Mouse (Mus musculus): Measurements from ENCODE around the gene Sbpl. TPM values are rescaled to one million over a fixed set of nuclear protein-coding genes. Genes with fewer than 3 reads are reported as not detected.
A peak's percentile ranks its signal among the peaks of the same experiment; 100 is the strongest.
"Not testable (repeated sequence)": the region's sequence is repeated elsewhere in the genome, so short reads cannot be mapped to it uniquely, and the experiment has no call there.

Sbpl gene
- polyA plus RNA-seq, 1 experiment from 2014 or later: not detected

DNA sequence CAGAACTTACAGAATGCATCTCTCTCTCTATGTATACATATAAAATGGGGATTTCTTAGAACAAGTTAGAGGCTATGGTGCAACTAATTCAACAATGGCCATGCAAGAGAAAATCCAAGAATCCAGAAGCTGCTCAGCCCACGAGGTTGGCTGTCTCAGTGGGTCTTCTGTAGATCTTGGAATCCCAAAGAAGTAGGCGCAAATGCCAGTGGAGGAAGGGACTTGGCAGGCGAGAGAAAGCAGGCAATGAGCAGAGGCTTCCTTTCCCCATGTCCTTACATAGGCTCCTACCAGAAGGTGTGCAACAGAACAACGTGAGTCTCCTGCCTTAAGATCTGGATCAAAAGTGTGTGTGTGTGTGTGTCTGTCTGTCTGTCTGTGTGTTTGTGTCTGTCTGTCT, 7.6 kb downstream of the Sbpl start:
- 90% methylated on average over 4 of the region's 4 CpGs for WGBS
- H3K4me3 ChIP-seq; H3K4me1 ChIP-seq; DNase-seq (ENCODE audit: low spot score); H3K9me3 ChIP-seq (replicated peaks); H3K27ac ChIP-seq (replicated peaks); H3K36me3 ChIP-seq; H3K27me3 ChIP-seq (ENCODE audit: low read depth, poor library complexity, severe bottlenecking): not testable (repeated sequence)

DNA sequence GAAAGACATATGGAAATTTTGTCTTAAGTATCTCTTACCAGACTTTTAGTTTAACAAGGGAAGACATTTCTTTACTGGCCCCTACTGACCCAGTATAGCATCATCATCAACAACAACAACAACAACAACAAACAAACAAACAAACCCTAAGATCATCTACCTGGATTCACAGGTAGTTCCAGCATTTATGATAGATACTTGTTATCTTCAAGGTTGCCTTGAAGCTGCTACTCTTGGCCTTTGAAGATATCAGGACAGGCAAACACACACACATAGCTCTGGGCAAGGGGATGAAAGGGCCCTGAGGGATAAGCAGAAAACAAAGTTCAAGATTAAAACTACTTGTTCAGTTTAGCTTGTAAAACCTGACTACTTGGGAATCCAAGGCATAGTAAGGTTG, 13.7 kb downstream of the Sbpl start, which contains the start of gene Sbp:
Sbp (plus strand) TSS at position 301 of the 400 bp plus-strand sequence.
- H3K4me1 ChIP-seq: no peaks in the 10 kb centered on the region

DNA sequence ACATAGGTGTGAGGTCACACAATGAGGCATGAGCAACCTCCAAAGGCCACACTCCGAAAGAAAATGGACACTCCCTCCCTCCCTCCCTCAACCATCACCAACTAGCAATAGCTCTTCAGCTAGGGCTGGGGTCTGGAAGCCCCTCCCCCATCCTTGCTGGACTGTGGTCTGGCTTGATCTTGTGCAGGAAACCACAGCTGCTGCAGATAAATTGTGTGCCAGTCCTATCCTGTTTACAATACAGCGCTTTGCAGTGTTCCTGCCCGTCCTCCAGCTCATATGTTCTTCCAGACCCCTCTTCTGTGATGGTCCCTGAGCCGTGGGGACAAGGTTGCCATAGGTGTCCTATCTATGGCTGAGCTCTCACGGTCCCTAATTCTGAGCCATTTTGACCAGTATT, 23.9 kb downstream of the Sbpl start:
- no peaks in the 10 kb centered on the region for H3K36me3 ChIP-seq
- peaks cover 6% of the 10 kb centered on the region; the same call in 1 of the 2 replicates for H3K27me3 ChIP-seq (ENCODE audit: low read depth, poor library complexity, severe bottlenecking)
- H3K4me1 ChIP-seq: peaks cover 7% of the 10 kb centered on the region; the same call in 1 of the 2 replicates
- no peaks in the 10 kb centered on the region for H3K9me3 ChIP-seq (replicated peaks)
- H3K4me3 ChIP-seq: no peak overlapping the region
- 84% methylated on average over 5 of the region's 5 CpGs for WGBS
- DNase-seq (ENCODE audit: low spot score): no peak
- no peak overlapping the region for H3K27ac ChIP-seq (replicated peaks)

More for the DNA sequence above, 13.7 kb downstream of the Sbpl start, which contains the start of gene Sbp:
- no peaks in the 10 kb centered on the region for H3K36me3 ChIP-seq
- H3K9me3 ChIP-seq (replicated peaks): no peaks in the 10 kb centered on the region
- no peak within 1 kb of the TSS for H3K4me3 ChIP-seq
- H3K27me3 ChIP-seq (ENCODE audit: low read depth, poor library complexity, severe bottlenecking): no peaks in the 10 kb centered on the region
- no peak within 1 kb of the TSS for H3K27ac ChIP-seq (replicated peaks)
- no peak for DNase-seq (ENCODE audit: low spot score)

DNA sequence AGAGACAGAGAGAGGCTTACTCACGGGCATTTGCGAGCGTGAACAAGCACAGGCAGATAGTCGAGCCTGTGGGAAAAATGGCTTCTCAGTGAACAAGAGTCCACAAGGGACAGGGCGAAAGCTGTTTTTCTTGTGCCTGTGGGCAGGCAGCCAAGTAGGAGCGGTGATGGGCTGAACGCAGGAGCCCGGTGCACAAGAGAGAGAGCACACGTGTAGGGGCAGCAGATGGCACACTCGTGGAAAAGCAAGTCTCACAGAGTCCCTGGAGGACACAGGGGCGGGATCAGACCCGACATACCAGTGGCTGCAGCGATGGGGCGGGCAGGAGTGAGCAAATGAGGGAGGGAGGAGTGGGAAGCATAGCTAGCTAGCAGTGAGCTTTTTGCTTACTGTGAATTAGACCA, 30.0 kb downstream of the Sbpl start:
- no peaks in the 10 kb centered on the region for H3K36me3 ChIP-seq
- peak overlapping the region; percentile 91 for H3K27ac ChIP-seq (replicated peaks)
- peak; percentile 71 for DNase-seq (ENCODE audit: low spot score)
- peaks cover 25% of the 10 kb centered on the region for H3K4me1 ChIP-seq
- H3K9me3 ChIP-seq (replicated peaks): no peaks in the 10 kb centered on the region
- H3K4me3 ChIP-seq: peak overlapping the region; percentile 62
- under 1% methylated on average over 14 of the region's 14 CpGs for WGBS
- H3K27me3 ChIP-seq (ENCODE audit: low read depth, poor library complexity, severe bottlenecking): peaks cover 6% of the 10 kb centered on the region; the same call in 1 of the 2 replicates

DNA sequence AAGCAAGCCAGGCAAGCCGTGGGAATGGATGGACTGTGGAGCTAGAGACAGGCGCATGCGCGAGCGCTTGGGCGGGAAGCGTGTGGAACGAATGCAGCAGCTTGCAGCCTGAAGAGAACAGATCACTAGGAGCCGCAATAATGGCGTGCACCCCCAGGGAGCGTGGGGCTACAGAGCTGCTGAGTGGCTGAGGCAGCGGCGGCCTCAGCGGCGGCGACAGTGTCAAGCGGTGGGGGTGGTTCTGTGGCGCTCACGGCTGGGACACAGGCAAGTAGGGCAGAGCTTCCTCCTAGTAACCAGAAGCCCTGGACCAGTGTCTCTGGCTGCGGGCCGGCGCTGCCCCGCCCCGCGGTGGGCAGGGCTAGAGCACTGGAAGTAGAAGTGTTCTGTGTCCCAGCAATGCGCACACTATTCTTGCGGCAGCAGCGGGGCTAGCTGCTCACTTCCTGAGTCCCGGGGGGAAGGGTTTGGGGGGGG, 30.5 kb downstream of the Sbpl start:
- peak overlapping the region; percentile 62 for H3K4me3 ChIP-seq
- peaks cover 6% of the 10 kb centered on the region; the same call in 1 of the 2 replicates for H3K27me3 ChIP-seq (ENCODE audit: low read depth, poor library complexity, severe bottlenecking)
- H3K36me3 ChIP-seq: no peaks in the 10 kb centered on the region
- no peaks in the 10 kb centered on the region for H3K9me3 ChIP-seq (replicated peaks)
- DNase-seq (ENCODE audit: low spot score): peak; percentile 94
- peak overlapping the region; percentile 91 for H3K27ac ChIP-seq (replicated peaks)
- WGBS: under 1% methylated on average over 29 of the region's 29 CpGs
- H3K4me1 ChIP-seq: peaks cover 25% of the 10 kb centered on the region

DNA sequence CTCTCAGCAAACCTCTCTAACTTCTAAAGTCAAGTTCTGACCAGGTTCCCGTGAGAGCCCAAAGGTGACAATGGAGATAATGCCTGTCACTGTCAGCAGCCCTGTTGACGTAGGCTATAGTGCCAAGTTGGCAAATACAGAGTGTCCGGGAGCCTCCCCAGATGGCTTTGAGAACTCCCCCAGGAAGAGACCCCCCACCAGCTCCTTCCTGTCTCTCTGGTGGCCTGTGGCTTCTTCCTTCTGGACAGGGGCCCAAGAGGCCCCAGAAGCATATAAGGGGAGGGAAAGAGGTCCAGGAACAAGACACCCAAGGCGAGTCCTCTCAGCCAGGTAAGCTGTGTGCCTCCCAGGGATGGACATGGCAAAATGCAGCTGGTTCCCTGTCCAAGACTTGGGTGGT, 37.9 kb downstream of the Sbpl start, which contains the start of gene Dcpp3:
Dcpp3 (plus strand) TSS at position 301 of the 400 bp plus-strand sequence.
- WGBS: 83% methylated on average over 4 of the region's 4 CpGs
- H3K36me3 ChIP-seq; H3K27me3 ChIP-seq (ENCODE audit: low read depth, poor library complexity, severe bottlenecking); H3K27ac ChIP-seq (replicated peaks); DNase-seq (ENCODE audit: low spot score); H3K9me3 ChIP-seq (replicated peaks); H3K4me3 ChIP-seq; H3K4me1 ChIP-seq: not testable (repeated sequence)

Other genes with a start within 250 kb of the Sbpl start
- gene 1520401A03Rik, start 232.5 kb downstream of the Sbpl start, polyA plus RNA-seq (2016; fragmentation: Nextera tagmentation; extraction: Ambion mirVana): not detected in 2 replicates
- gene Pkmyt1, start 228.9 kb downstream of the Sbpl start, polyA plus RNA-seq (2016; fragmentation: Nextera tagmentation; extraction: Ambion mirVana): 58.5 and 59.7 TPM in 2 replicates
- gene Paqr4, start 214.4 kb downstream of the Sbpl start, polyA plus RNA-seq (2016; fragmentation: Nextera tagmentation; extraction: Ambion mirVana): 27.6 and 36.2 TPM in 2 replicates
- gene Kremen2, start 209.4 kb downstream of the Sbpl start, polyA plus RNA-seq (2016; fragmentation: Nextera tagmentation; extraction: Ambion mirVana): 1.7 and 2.3 TPM in 2 replicates
- gene Flywch1, start 183.7 kb downstream of the Sbpl start, polyA plus RNA-seq (2016; fragmentation: Nextera tagmentation; extraction: Ambion mirVana): 187 and 202 TPM in 2 replicates
- 19.5 and 23.4 TPM in 2 replicates for gene Flywch2, start 169.2 kb downstream of the Sbpl start, polyA plus RNA-seq (2016; fragmentation: Nextera tagmentation; extraction: Ambion mirVana)
- gene Srrm2, start 164.7 kb downstream of the Sbpl start, polyA plus RNA-seq (2016; fragmentation: Nextera tagmentation; extraction: Ambion mirVana): 509 and 515 TPM in 2 replicates
- gene Elob, start 126.1 kb downstream of the Sbpl start, polyA plus RNA-seq (2016; fragmentation: Nextera tagmentation; extraction: Ambion mirVana): 1,078 TPM in 2 replicates
- gene Prss33, start 119.2 kb downstream of the Sbpl start, polyA plus RNA-seq (2016; fragmentation: Nextera tagmentation; extraction: Ambion mirVana): 0.28 and 0.52 TPM in 2 replicates
- gene Prss32, start 111.4 kb downstream of the Sbpl start, polyA plus RNA-seq (2016; fragmentation: Nextera tagmentation; extraction: Ambion mirVana): not detected in 2 replicates
- gene Prss41, start 111.1 kb downstream of the Sbpl start, polyA plus RNA-seq (2016; fragmentation: Nextera tagmentation; extraction: Ambion mirVana): 1.7 and 2.3 TPM in 2 replicates
- gene Prss21, start 87.2 kb downstream of the Sbpl start, polyA plus RNA-seq (2016; fragmentation: Nextera tagmentation; extraction: Ambion mirVana): not detected in 2 replicates
- gene Dcpp1, start 74.4 kb downstream of the Sbpl start, polyA plus RNA-seq (2016; fragmentation: Nextera tagmentation; extraction: Ambion mirVana): not detected in 2 replicates
- gene Dcpp2, start 74.4 kb downstream of the Sbpl start, polyA plus RNA-seq (2016; fragmentation: Nextera tagmentation; extraction: Ambion mirVana): not detected in 2 replicates
- not detected in 2 replicates for gene Dcpp3, start 37.8 kb downstream of the Sbpl start, polyA plus RNA-seq (2016; fragmentation: Nextera tagmentation; extraction: Ambion mirVana)
- gene Sbp, start 13.6 kb downstream of the Sbpl start, polyA plus RNA-seq (2016; fragmentation: Nextera tagmentation; extraction: Ambion mirVana): not detected in 2 replicates
- gene Prss30, start 25.3 kb upstream of the Sbpl start, polyA plus RNA-seq (2016; fragmentation: Nextera tagmentation; extraction: Ambion mirVana): not detected in 2 replicates
- gene Prss22, start 42.8 kb upstream of the Sbpl start, polyA plus RNA-seq (2016; fragmentation: Nextera tagmentation; extraction: Ambion mirVana): 0.26 TPM in 2 replicates
- gene Prss27, start 82.9 kb upstream of the Sbpl start, polyA plus RNA-seq (2016; fragmentation: Nextera tagmentation; extraction: Ambion mirVana): 0.10 TPM in 1 of 2 replicates, not detected in the other
- gene Kctd5, start 118.2 kb upstream of the Sbpl start, polyA plus RNA-seq (2016; fragmentation: Nextera tagmentation; extraction: Ambion mirVana): 91.1 and 91.5 TPM in 2 replicates
- 31.5 and 37.9 TPM in 2 replicates for gene Pdpk1, start 195.7 kb upstream of the Sbpl start, polyA plus RNA-seq (2016; fragmentation: Nextera tagmentation; extraction: Ambion mirVana)
- gene Amdhd2, start 208.5 kb upstream of the Sbpl start, polyA plus RNA-seq (2016; fragmentation: Nextera tagmentation; extraction: Ambion mirVana): 42.4 and 44.8 TPM in 2 replicates
- 467 and 491 TPM in 2 replicates for gene Atp6v0c, start 214.4 kb upstream of the Sbpl start, polyA plus RNA-seq (2016; fragmentation: Nextera tagmentation; extraction: Ambion mirVana)